Mouse (Mus musculus): ENCODE measurements around the gene Rnf186. TPM values are rescaled to one million over a fixed set of nuclear protein-coding genes. Genes with fewer than 3 reads are reported as not detected.

The Rnf186 gene
- polyA plus RNA-seq, 2 experiments, result not detected

DNA sequence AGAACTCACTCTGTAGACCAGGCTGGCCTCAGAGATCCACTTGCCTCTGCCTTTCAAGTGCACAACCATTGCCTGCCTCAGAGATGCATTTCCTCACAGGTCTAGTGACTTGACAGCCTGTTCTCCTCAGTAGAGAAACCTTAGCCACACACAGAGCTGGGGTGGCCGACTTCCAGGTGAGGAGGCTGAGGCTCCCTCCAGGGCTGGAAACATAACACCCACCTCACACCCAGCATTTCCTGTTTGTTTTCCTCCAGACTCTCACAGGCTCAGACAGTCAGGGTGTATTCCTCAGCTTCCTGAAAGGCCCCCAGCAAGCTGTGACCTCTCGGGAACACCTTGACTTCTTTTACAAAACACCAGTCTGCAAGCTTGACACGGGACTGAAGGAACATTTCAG lies 8.3 kb downstream of the Rnf186 start:
- no peaks in the 10 kb centered on the region for H3K9me3 ChIP-seq (ENCODE audit: control insufficient read depth, low read length)
- H3K27me3 ChIP-seq (ENCODE audit: control insufficient read depth, insufficient read depth, low read length), result no peaks in the 10 kb centered on the region
- H3K27ac ChIP-seq (replicated peaks; ENCODE audit: low read depth, low read length), result no peak overlapping the region
- H3K9ac ChIP-seq (ENCODE audit: low read depth, low read length, severe bottlenecking), result no peak overlapping the region
- peaks cover 5% of the 10 kb centered on the region for H3K4me1 ChIP-seq (ENCODE audit: control insufficient read depth, insufficient read depth, low read length)
- H3K36me3 ChIP-seq (ENCODE audit: control insufficient read depth, insufficient read depth, low read length), result no peaks in the 10 kb centered on the region
- 52% methylated on average over 3 of the region's 3 CpGs for WGBS
- DNase-seq (ENCODE audit: low spot score) (no peak), ATAC-seq (ENCODE audit: low FRiP score, low read depth) (no peak)
- TF ChIP-seq POLR2A (IDR thresholded peaks at IDR 0.05; ENCODE audit: borderline replicate concordance, extremely low read depth, insufficient read depth, insufficient read length), result no peak
- no peak overlapping the region for H3K4me2 ChIP-seq (replicated peaks; ENCODE audit: low read depth, low read length, severe bottlenecking)
- no peak overlapping the region for H3K4me3 ChIP-seq (replicated peaks; ENCODE audit: low read length)

DNA sequence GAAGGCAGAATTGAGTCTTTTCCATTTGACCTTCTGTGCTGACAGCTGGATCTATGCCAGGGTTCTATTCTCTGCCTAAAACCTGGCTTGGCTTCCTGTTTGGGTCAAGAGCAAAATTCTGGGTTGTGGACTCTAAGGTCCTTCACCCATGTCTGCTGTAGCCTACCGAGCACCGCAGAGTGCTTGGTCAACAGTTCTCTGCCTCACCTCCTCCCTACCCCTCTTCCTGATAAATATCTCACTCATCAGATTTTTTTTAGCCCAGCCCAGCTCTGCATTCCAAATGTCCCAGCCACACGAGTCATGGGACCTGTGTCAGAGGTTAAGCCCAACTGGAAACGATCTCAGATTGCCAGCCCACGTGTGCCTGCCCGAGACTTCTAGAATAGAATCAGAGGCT lies 9.1 kb downstream of the Rnf186 start:
- Histone ChIP-seq H3K4me2 (replicated peaks; ENCODE audit: low read depth, low read length, severe bottlenecking) (no peak overlapping the region), H3K4me3 (replicated peaks; ENCODE audit: low read length) (no peak overlapping the region), H3K36me3 (ENCODE audit: control insufficient read depth, insufficient read depth, low read length) (no peaks in the 10 kb centered on the region), H3K27me3 (ENCODE audit: control insufficient read depth, insufficient read depth, low read length) (no peaks in the 10 kb centered on the region), H3K9ac (ENCODE audit: low read depth, low read length, severe bottlenecking) (no peak overlapping the region), H3K9me3 (ENCODE audit: control insufficient read depth, low read length) (no peaks in the 10 kb centered on the region), H3K4me1 (ENCODE audit: control insufficient read depth, insufficient read depth, low read length) (peaks cover 5% of the 10 kb centered on the region), H3K27ac (replicated peaks; ENCODE audit: low read depth, low read length) (no peak overlapping the region)
- WGBS, result 67% methylated on average over 6 of the region's 6 CpGs
- TF ChIP-seq POLR2A (IDR thresholded peaks at IDR 0.05; ENCODE audit: borderline replicate concordance, extremely low read depth, insufficient read depth, insufficient read length), result no peak
- no peak for ATAC-seq (ENCODE audit: low FRiP score, low read depth)
- DNase-seq (ENCODE audit: low spot score), result no peak

DNA sequence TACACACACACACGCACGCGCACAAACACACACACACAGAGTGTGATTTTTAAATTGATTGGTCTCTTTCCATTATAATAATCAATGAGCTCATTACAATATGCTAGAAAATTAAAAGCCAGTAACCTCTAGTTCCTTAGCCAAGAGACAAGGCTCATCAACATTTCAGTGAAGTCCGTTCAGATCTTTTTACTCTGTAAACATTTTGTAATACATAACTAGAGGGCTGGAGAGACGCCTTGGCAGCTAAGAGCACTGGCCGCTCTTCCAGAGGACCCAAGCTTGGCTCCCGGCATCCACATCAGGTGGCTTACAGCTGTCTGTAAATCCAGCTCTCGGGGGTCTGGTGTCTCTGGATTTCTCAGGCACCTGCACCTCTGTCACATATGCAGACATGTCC lies 13.1 kb downstream of the Rnf186 start:
- Histone ChIP-seq H3K4me2 (replicated peaks; ENCODE audit: low read depth, low read length, severe bottlenecking) (no peak overlapping the region), H3K27me3 (ENCODE audit: control insufficient read depth, insufficient read depth, low read length) (no peaks in the 10 kb centered on the region), H3K36me3 (ENCODE audit: control insufficient read depth, insufficient read depth, low read length) (no peaks in the 10 kb centered on the region), H3K4me3 (replicated peaks; ENCODE audit: low read length) (no peak overlapping the region), H3K9me3 (ENCODE audit: control insufficient read depth, low read length) (no peaks in the 10 kb centered on the region), H3K4me1 (ENCODE audit: control insufficient read depth, insufficient read depth, low read length) (no peaks in the 10 kb centered on the region), H3K27ac (replicated peaks; ENCODE audit: low read depth, low read length) (no peak overlapping the region), H3K9ac (ENCODE audit: low read depth, low read length, severe bottlenecking) (no peak overlapping the region)
- no peak for DNase-seq (ENCODE audit: low spot score)
- no peak for TF ChIP-seq POLR2A (IDR thresholded peaks at IDR 0.05; ENCODE audit: borderline replicate concordance, extremely low read depth, insufficient read depth, insufficient read length)
- WGBS, result 80% methylated on average over 8 of the region's 8 CpGs
- ATAC-seq (ENCODE audit: low FRiP score, low read depth), result no peak

GRCm38 (mm10) chr4:138980771-138981420 lies 14.0 kb downstream of the Rnf186 start:
- no peak overlapping the region for H3K4me3 ChIP-seq (replicated peaks; ENCODE audit: low read length)

GRCm38 (mm10) chr4:138983422-138983821 lies 16.5 kb downstream of the Rnf186 start:
- no peak for DNase-seq (ENCODE audit: low spot score)
- Histone ChIP-seq H3K9me3 (ENCODE audit: control insufficient read depth, low read length) (no peaks in the 10 kb centered on the region), H3K4me1 (ENCODE audit: control insufficient read depth, insufficient read depth, low read length) (no peaks in the 10 kb centered on the region), H3K36me3 (ENCODE audit: control insufficient read depth, insufficient read depth, low read length) (no peaks in the 10 kb centered on the region), H3K9ac (ENCODE audit: low read depth, low read length, severe bottlenecking) (no peak overlapping the region), H3K27ac (replicated peaks; ENCODE audit: low read depth, low read length) (no peak overlapping the region), H3K27me3 (ENCODE audit: control insufficient read depth, insufficient read depth, low read length) (no peaks in the 10 kb centered on the region), H3K4me3 (replicated peaks; ENCODE audit: low read length) (no peak overlapping the region), H3K4me2 (replicated peaks; ENCODE audit: low read depth, low read length, severe bottlenecking) (no peak overlapping the region)
- WGBS, result 62% methylated on average over 3 of the region's 3 CpGs
- no peak for TF ChIP-seq POLR2A (IDR thresholded peaks at IDR 0.05; ENCODE audit: borderline replicate concordance, extremely low read depth, insufficient read depth, insufficient read length)
- ATAC-seq (ENCODE audit: low FRiP score, low read depth), result no peak

More at GRCm38 (mm10) chr4:138980771-138981420, 14.0 kb downstream of the Rnf186 start:
- no peaks in the 10 kb centered on the region for H3K36me3 ChIP-seq (ENCODE audit: control insufficient read depth, insufficient read depth, low read length)
- H3K4me2 ChIP-seq (replicated peaks; ENCODE audit: low read depth, low read length, severe bottlenecking), result peak overlapping the region; percentile 8; the same call in 1 of the 2 replicates
- no peak for TF ChIP-seq POLR2A (IDR thresholded peaks at IDR 0.05; ENCODE audit: borderline replicate concordance, extremely low read depth, insufficient read depth, insufficient read length)
- no peaks in the 10 kb centered on the region for H3K9me3 ChIP-seq (ENCODE audit: control insufficient read depth, low read length)
- H3K27me3 ChIP-seq (ENCODE audit: control insufficient read depth, insufficient read depth, low read length), result no peaks in the 10 kb centered on the region
- H3K27ac ChIP-seq (replicated peaks; ENCODE audit: low read depth, low read length), result no peak overlapping the region
- WGBS, result 22% methylated on average over 12 of the region's 12 CpGs
- H3K9ac ChIP-seq (ENCODE audit: low read depth, low read length, severe bottlenecking), result no peak overlapping the region
- peak; percentile 29 for DNase-seq (ENCODE audit: low spot score)
- H3K4me1 ChIP-seq (ENCODE audit: control insufficient read depth, insufficient read depth, low read length), result no peaks in the 10 kb centered on the region
- no peak; the same call in 1 of the 2 replicates for ATAC-seq (ENCODE audit: low FRiP score, low read depth)
